Mouse (Mus musculus) heart, embryonic 10.5 days (tissue): ENCODE measurements at regions not wholly inside any gene's neighbourhood (a gene's known extent, or its start where the extent isn't known, plus 50 kb on each side); places are given as distances from the start of the nearest gene placed in this dataset.

ENCODE experiments used
- DNase-seq: peaks from one replicate; pipeline ENCODE4 v3.0.0-alpha.2; 2017; ENCODE audit warnings: low spot score
- H3K27ac ChIP-seq: fragments of 300-500 bp; sonication (generic); 2 replicates; pipeline ENCODE4 v1.5.1; 2016; ENCODE audit warnings: mild to moderate bottlenecking
- H3K27me3 ChIP-seq: fragments of 300-500 bp; sonication (generic); 2 replicates; pipeline ENCODE4 v1.6.1; 2016; ENCODE audit warnings: mild to moderate bottlenecking; ENCODE audit not compliant: poor library complexity, insufficient read depth, severe bottlenecking
- H3K36me3 ChIP-seq: fragments of 300-500 bp; sonication (generic); 2 replicates; pipeline ENCODE4 v1.6.1; 2016; ENCODE audit warnings: mild to moderate bottlenecking, moderate library complexity
- H3K4me1 ChIP-seq: fragments of 300-500 bp; sonication (generic); 2 replicates; pipeline ENCODE4 v1.6.1; 2016; ENCODE audit warnings: mild to moderate bottlenecking
- H3K4me3 ChIP-seq: fragments of 300-500 bp; sonication (generic); 2 replicates; pipeline ENCODE4 v1.5.1; 2016; ENCODE audit warnings: mild to moderate bottlenecking, moderate library complexity
- H3K9me3 ChIP-seq: fragments of 300-500 bp; sonication (generic); 2 replicates; pipeline ENCODE4 v1.6.1; 2016; ENCODE audit warnings: mild to moderate bottlenecking, moderate library complexity
- whole genome bisulfite sequencing: fragments of 180-500 bp; shearing (Covaris S2); methylation state at CpG from one replicate; pipeline ENCODE4 v1.1.7; 2016; 5-methylcytosine and 5-hydroxymethylcytosine counted together

- no peak overlapping the region for H3K27ac ChIP-seq
- WGBS, result 41% methylated on average over 8 of the region's 8 CpGs
- peaks cover 38% of the 10 kb centered on the region for H3K27me3 ChIP-seq
- no peak for DNase-seq
- H3K9me3 ChIP-seq, result no peaks in the 10 kb centered on the region
- peaks cover 6% of the 10 kb centered on the region; the same call in 1 of the 2 replicates for H3K4me1 ChIP-seq
- H3K36me3 ChIP-seq, result no peaks in the 10 kb centered on the region
- H3K4me3 ChIP-seq, result no peak overlapping the region
These were observed 124.2 kb upstream of the Irx3 start for GRCm38 (mm10) chr8:91925968-91926524.

GRCm38 (mm10) chr8:91924152-91924551 is 122.3 kb upstream of the Irx3 start:
- peaks cover 31% of the 10 kb centered on the region for H3K27me3 ChIP-seq
- 82% methylated on average over 4 of the region's 4 CpGs for WGBS
- H3K4me3 ChIP-seq, result no peak overlapping the region
- DNase-seq, result no peak
- H3K9me3 ChIP-seq, result no peaks in the 10 kb centered on the region
- H3K36me3 ChIP-seq, result no peaks in the 10 kb centered on the region
- H3K27ac ChIP-seq, result no peak overlapping the region
- H3K4me1 ChIP-seq, result peaks cover 6% of the 10 kb centered on the region; the same call in 1 of the 2 replicates

GRCm38 (mm10) chr8:91922211-91922874 is 120.5 kb upstream of the Irx3 start:
- DNase-seq, result no peak
- no peak overlapping the region for H3K27ac ChIP-seq
- no peaks in the 10 kb centered on the region for H3K9me3 ChIP-seq
- 66% methylated on average over 3 of the region's 3 CpGs for whole genome bisulfite sequencing
- peaks cover 19% of the 10 kb centered on the region for H3K27me3 ChIP-seq
- H3K4me3 ChIP-seq, result no peak overlapping the region
- no peaks in the 10 kb centered on the region for H3K36me3 ChIP-seq
- peaks cover 6% of the 10 kb centered on the region; the same call in 1 of the 2 replicates for H3K4me1 ChIP-seq

GRCm38 (mm10) chr8:91917834-91918233 is 116.0 kb upstream of the Irx3 start:
- H3K4me1 ChIP-seq, result peaks cover 30% of the 10 kb centered on the region
- H3K27ac ChIP-seq, result no peak overlapping the region
- H3K4me3 ChIP-seq, result no peak overlapping the region
- DNase-seq, result no peak
- no peaks in the 10 kb centered on the region for H3K9me3 ChIP-seq
- peaks cover 13% of the 10 kb centered on the region for H3K27me3 ChIP-seq
- no peaks in the 10 kb centered on the region for H3K36me3 ChIP-seq
- WGBS, result 89% methylated on average over 5 of the region's 5 CpGs

- no peak overlapping the region for H3K4me3 ChIP-seq
These were observed 112.1 kb upstream of the Irx3 start for GRCm38 (mm10) chr8:91913971-91914370.

GRCm38 (mm10) chr8:91913121-91913520 is 111.3 kb upstream of the Irx3 start:
- Histone ChIP-seq H3K4me1 (peaks cover 40% of the 10 kb centered on the region), H3K36me3 (no peaks in the 10 kb centered on the region), H3K9me3 (no peaks in the 10 kb centered on the region), H3K27ac (no peak overlapping the region), H3K4me3 (no peak overlapping the region), H3K27me3 (peaks cover 35% of the 10 kb centered on the region)
- WGBS, result 37% methylated on average over 6 of the region's 6 CpGs
- no peak for DNase-seq

More at GRCm38 (mm10) chr8:91913971-91914370, 112.1 kb upstream of the Irx3 start:
- WGBS, result 78% methylated on average over 5 of the region's 5 CpGs
- H3K27ac ChIP-seq, result no peak overlapping the region
- no peaks in the 10 kb centered on the region for H3K36me3 ChIP-seq
- peaks cover 36% of the 10 kb centered on the region for H3K4me1 ChIP-seq
- no peak for DNase-seq
- peaks cover 26% of the 10 kb centered on the region; the same call in 1 of the 2 replicates for H3K27me3 ChIP-seq
- no peaks in the 10 kb centered on the region for H3K9me3 ChIP-seq

GRCm38 (mm10) chr8:91909637-91910383 is 107.9 kb upstream of the Irx3 start:
- 58% methylated on average over 14 of the region's 14 CpGs for WGBS
- Histone ChIP-seq H3K27ac (no peak overlapping the region), H3K36me3 (no peaks in the 10 kb centered on the region), H3K27me3 (peaks cover 45% of the 10 kb centered on the region), H3K9me3 (no peaks in the 10 kb centered on the region), H3K4me1 (peaks cover 24% of the 10 kb centered on the region), H3K4me3 (no peak overlapping the region)
- no peak for DNase-seq

- Histone ChIP-seq H3K9me3 (no peaks in the 10 kb centered on the region), H3K36me3 (no peaks in the 10 kb centered on the region), H3K4me1 (peaks cover 21% of the 10 kb centered on the region), H3K27ac (no peak overlapping the region), H3K4me3 (no peak overlapping the region), H3K27me3 (peaks cover 43% of the 10 kb centered on the region)
- 54% methylated on average over 9 of the region's 9 CpGs for WGBS
- DNase-seq, result no peak
These were observed 107.0 kb upstream of the Irx3 start for GRCm38 (mm10) chr8:91908731-91909353.

- no peaks in the 10 kb centered on the region for H3K9me3 ChIP-seq
- H3K27ac ChIP-seq, result no peak overlapping the region
- WGBS, result 80% methylated on average over 8 of the region's 8 CpGs
- H3K4me1 ChIP-seq, result peaks cover 15% of the 10 kb centered on the region
- H3K27me3 ChIP-seq, result peaks cover 42% of the 10 kb centered on the region
- H3K36me3 ChIP-seq, result no peaks in the 10 kb centered on the region
- DNase-seq, result no peak
- H3K4me3 ChIP-seq, result no peak overlapping the region
These were observed 105.3 kb upstream of the Irx3 start for GRCm38 (mm10) chr8:91907178-91907577.

GRCm38 (mm10) chr8:91901525-91902281 is 99.8 kb upstream of the Irx3 start:
- no peak overlapping the region for H3K27ac ChIP-seq
- H3K36me3 ChIP-seq, result no peaks in the 10 kb centered on the region
- no peak for DNase-seq
- no peak overlapping the region for H3K4me3 ChIP-seq
- H3K4me1 ChIP-seq, result peaks cover 5% of the 10 kb centered on the region; the same call in 1 of the 2 replicates
- H3K27me3 ChIP-seq, result peaks cover 37% of the 10 kb centered on the region
- no peaks in the 10 kb centered on the region for H3K9me3 ChIP-seq
- 80% methylated on average over 10 of the region's 10 CpGs for WGBS

- no peak overlapping the region for H3K27ac ChIP-seq
- no peaks in the 10 kb centered on the region for H3K36me3 ChIP-seq
- peaks cover 35% of the 10 kb centered on the region for H3K27me3 ChIP-seq
- no peaks in the 10 kb centered on the region for H3K9me3 ChIP-seq
- peaks cover 5% of the 10 kb centered on the region; the same call in 1 of the 2 replicates for H3K4me1 ChIP-seq
- no peak for DNase-seq
- no peak overlapping the region for H3K4me3 ChIP-seq
- 74% methylated on average over 7 of the region's 7 CpGs for WGBS
These were observed 97.9 kb upstream of the Irx3 start for GRCm38 (mm10) chr8:91899747-91900146.

- Histone ChIP-seq H3K27me3 (peaks cover 48% of the 10 kb centered on the region), H3K27ac (no peak overlapping the region), H3K4me3 (no peak overlapping the region), H3K36me3 (no peaks in the 10 kb centered on the region), H3K4me1 (peaks cover 5% of the 10 kb centered on the region; the same call in 1 of the 2 replicates), H3K9me3 (no peaks in the 10 kb centered on the region)
- no peak for DNase-seq
- WGBS, result 45% methylated on average over 7 of the region's 7 CpGs
These were observed 95.5 kb upstream of the Irx3 start for GRCm38 (mm10) chr8:91897381-91897780.
